Mouse (Mus musculus) forelimb bud, embryonic 11.5 days (tissue): ENCODE measurements around the gene Gli2.
A peak's percentile ranks its signal among the peaks of the same experiment; 100 is the strongest.

ENCODE experiments used
- DNase-seq: peaks from one replicate; pipeline ENCODE4 v3.0.0-alpha.2; 2012; ENCODE audit warnings: low read depth, low spot score

Gene Gli2

GRCm38 (mm10) chr1:118941336-118941735 lies 112.1 kb downstream of the Gli2 start:
- no peak for DNase-seq

GRCm38 (mm10) chr1:118940269-118940840 lies 113.1 kb downstream of the Gli2 start:
- peak; percentile 50 for DNase-seq

DNA sequence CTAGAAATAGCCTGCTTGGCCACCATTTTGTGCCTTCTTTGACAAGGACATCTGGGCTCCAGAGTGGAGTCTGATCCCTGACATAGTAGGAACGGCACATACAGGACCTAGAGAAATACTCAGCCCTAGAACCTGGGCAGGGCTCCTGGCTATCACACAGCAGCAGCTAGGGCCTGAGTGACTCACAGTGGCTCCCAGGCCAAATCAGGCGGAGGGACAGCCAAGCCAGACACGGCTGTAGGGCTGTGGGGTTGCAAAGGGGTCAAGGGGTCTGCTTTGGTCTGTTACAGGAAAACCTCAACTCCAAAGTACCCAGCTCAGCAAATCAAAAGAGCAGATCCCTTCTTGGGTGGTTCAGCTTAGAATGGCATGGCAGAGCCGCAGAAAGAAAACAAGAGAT lies 115.2 kb downstream of the Gli2 start:
- no peak for DNase-seq

- no peak for DNase-seq
Measured at GRCm38 (mm10) chr1:118936108-118936507, 117.3 kb downstream of the Gli2 start.

DNA sequence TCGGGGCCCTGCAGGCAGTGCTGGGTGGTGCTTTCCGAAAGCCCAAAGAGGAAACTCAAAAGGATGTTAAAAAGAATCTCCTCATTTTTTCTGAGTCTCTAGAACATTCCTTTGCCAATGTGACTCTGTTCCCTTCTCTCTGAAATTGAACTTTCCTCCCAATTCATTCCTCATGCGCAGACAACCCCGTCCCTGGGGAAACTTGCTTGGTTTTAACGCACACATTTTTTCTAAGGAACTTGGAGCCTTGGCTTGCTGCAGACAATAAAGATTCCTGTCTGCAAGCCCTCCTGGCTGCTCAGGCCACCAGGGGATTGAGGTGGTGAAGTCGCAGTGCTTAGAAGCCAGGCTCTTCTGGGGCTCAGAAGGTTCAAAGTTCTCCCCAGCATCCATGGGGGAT lies 117.9 kb downstream of the Gli2 start:
- no peak for DNase-seq

- DNase-seq: no peak
Measured at GRCm38 (mm10) chr1:118932167-118932566, 121.3 kb downstream of the Gli2 start.

- DNase-seq: no peak
Measured at GRCm38 (mm10) chr1:118927543-118928354, 125.7 kb downstream of the Gli2 start.

DNA sequence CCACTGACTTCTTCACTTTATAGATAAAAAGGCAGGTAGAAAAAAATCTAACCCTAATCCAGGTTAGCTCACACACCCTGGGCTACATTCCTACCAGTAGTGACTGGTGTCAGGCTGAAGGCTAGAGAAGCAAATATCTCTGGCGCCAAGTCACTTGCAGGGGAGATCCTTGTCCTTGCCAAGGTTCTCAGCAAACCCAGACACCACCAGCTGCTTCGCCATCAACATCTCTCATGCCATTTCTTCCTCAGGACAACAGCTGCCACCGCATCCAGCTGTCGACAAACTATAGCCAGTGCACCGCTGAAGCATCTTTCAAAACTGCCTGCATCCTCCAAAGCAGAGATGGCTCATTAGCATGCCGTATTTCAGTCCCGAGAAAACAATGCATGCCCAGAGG lies 126.9 kb downstream of the Gli2 start:
- DNase-seq: no peak

GRCm38 (mm10) chr1:118922189-118922588 lies 131.2 kb downstream of the Gli2 start:
- no peak for DNase-seq

DNA sequence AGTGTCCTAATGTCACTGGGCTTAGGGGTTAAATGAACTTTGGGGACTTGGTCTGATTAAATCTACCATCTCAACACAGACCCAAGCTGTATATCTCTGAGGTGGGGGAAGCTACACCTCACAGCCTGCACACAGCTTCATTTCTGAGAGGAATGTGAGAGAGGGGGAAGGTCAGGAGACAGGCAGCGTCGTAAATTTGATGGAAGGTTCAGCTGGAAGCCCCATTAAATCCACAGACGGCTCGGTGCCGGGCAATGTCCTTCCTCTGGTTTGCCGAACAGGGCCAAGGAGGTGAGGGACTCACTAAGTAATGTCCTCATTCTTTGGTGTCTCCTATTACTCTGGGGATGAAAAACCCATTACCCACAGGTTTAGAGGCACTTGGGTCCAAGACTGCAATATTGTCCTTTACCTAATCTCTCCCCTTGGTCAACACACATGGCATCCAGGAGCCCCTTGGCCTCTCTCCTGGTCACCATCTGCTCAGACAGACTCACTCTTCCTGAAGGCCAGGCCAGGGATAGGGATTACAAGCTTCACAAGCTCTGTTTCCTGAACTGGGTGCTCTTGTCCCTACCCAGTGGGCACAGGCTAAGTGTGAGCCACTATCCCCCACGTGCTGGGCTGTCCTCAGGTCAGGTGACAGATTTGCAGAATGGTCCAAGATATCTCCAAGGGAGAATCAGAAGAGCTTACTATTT lies 135.7 kb downstream of the Gli2 start:
- DNase-seq: peak; percentile 68

GRCm38 (mm10) chr1:118916477-118917075 lies 136.8 kb downstream of the Gli2 start:
- DNase-seq: no peak

DNA sequence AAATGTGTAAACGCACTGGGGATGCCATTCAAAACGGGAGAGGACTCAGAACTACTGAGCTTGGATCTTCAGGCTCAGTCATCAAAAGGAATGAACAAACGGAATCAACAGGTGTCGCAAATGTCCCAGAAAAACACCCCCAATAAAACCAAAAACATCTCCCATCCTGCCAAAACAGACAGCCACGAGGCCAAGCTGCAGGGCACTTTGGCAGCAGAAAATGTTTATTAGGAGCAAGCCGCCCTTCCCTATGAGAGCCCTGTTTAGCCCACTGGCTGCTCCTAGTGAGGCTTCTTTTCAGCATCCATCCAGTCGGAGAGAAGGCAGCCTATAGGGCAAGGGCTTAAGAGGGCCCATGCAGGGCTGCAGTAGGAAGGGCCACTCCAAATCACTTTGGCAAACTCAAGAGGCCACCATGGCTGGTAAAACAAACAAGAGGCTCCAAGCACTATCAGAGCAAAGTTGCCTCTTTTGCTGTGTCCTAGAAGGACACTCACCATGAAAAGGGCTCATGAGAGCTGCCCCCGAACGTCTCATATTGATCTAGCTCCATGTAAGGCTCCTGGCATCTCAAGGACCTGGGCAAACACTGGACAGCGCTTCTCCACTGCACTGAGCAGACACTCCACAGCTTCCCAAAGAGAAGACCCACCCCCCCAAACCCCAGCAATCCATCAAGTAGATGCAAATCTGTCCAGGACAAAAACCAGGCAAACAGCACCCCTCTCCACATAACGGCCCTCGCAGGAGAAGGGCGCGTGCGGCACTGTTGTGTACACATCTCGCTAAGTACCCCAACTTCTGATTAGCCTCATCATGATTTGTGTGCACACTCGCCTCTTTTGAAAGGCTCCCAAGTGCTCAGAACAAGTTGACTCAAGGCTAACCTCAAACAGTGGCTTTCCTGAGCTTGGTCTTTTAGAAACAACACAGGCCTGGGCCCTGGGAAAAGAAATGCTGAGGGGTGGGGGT lies 139.7 kb downstream of the Gli2 start:
- no peak for DNase-seq

GRCm38 (mm10) chr1:118912929-118913328 lies 140.5 kb downstream of the Gli2 start:
- no peak for DNase-seq

DNA sequence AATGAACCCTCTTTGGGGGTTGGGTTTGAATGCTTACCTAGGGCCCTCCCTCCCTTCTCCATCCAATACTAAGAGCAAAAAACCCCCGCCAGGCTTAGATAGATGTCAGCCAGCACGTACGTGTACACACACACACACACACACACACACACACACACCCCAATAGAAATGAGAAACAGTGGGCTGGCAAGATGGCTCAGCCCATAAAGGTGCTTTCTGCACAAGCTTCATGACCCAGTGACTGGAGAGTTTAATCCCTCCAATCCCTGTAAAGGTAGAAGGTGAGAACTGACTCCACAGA lies 142.0 kb downstream of the Gli2 start:
- no peak for DNase-seq

DNA sequence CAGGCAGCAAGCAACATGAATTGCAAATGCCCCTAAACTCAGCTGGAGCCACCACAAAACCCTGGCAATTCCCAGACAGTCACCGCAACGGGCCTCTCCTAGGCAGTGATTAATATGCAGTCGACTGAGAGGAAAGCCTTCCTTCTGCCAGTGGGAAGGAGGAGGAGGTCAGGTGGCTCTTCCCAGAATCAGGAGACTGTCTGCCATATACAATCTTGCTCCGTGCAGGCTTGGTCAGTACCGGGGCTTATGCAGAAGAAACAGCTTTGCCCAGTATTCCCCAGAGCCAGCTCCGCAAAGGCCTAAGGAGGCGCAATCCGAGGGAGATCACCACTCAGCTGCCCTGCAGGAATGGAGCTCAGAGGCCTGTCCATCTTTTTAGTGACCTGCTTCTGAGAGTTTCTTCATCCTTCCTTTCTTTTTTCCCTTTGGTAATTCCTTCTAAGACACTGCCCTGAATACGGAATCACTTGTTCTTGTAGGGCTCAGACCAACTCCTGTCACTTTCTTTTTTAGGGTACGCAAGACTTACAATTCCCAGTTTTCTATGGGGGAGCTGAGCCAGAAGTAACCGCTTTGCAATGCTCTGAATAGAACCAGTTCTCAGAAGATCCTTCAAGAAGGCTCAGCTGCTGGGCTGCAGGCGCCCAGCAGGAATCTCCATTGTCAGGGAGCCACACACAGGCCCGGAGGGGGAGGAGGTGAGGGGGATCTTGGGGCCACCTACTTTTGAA lies 142.6 kb downstream of the Gli2 start:
- no peak for DNase-seq

DNA sequence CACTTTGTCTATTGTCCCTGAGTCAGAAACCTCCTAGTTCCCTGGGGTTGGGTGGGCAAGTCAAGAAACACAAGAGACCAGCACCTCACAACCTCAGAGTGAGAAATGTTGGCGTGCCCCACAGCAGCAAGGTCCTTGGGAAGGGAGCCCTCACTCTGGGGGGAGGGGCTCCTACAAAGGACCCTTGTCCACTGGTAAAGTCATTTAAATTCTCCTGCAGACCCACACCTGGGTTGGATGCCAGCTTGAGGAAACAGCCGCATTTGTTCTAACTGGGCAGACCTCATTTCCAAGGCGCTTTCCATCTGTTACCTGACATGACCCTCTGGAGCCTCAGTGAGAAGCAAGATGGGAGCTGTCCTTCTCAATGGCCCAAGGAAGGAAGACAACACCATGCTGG lies 144.4 kb downstream of the Gli2 start:
- no peak for DNase-seq

DNA sequence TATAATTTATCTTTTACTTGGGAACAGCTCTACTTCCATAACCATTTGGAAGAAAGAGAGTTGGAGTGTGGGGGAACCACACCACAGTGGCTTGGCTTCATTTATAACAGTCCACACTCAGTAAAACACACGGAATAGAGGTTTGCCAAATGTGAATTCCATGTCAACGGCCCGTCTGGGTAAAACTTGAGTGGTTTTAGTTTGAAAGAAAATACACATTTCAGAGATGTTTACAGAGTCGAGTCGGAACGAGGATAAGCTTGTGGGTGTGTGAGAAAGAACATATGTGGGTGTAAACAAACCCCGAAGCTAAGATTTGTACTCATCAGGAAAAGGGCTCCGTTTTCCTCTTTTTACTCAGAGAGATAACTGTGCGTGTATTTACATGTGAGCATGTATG lies 145.8 kb downstream of the Gli2 start:
- DNase-seq: no peak

DNA sequence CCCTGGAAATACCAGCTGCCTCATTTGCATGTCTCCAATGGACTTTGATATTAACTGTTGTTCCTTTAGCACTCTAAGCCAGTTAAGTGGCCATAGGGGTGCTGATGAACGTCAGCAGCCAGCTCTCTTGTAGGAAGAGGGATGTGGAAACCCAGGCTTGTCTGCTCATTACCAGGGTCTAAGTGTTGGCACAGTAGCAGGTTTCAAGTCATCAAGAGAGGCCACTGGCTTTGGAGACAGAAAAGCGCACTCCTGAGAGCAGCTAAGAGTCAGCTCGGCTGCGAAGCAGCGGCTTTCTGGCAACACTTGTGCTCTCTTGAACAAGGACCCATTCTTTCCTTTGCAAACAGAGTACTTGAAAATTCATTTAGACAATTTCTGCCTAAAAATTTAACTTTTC lies 148.1 kb downstream of the Gli2 start:
- no peak for DNase-seq

GRCm38 (mm10) chr1:118904909-118905308 lies 148.5 kb downstream of the Gli2 start:
- peak; percentile 79 for DNase-seq

GRCm38 (mm10) chr1:118904431-118904830 lies 149.0 kb downstream of the Gli2 start:
- no peak for DNase-seq

GRCm38 (mm10) chr1:118903742-118904141 lies 149.7 kb downstream of the Gli2 start:
- DNase-seq: no peak
